Mouse (Mus musculus): ENCODE data around the gene Fignl1. TPM values are rescaled to one million over a fixed set of nuclear protein-coding genes. Genes with fewer than 3 reads are reported as not detected.

The Fignl1 gene
- total RNA-seq, 2 experiments from 2014 or later: 0.73 to 1.0 TPM

DNA sequence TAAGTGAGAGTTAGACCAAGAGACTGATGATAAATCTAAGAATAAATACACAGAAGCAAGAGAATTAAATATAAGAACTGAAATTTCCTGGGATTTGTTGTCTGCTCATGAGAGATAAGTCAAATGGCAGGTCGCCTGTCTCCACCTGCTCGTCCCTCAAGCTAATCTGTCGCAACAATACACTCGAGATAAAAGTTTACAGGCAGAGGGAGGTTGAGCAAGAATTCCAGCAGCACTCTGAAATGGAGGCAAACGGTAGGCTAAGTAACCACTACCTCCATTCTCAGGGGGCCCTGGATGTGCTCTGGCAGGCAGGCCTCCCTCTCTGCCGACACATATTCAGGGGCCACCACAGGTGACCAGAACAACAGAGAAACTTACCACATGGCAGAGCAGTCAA lies 26.6 kb upstream of the Fignl1 start:
- intact Hi-C loops (cut with DNase I): no loop called here
- no peak for DNase-seq (ENCODE audit: low spot score in 2 of 2)

GRCm38 (mm10) chr11:11833100-11833499 lies 24.3 kb upstream of the Fignl1 start:
- intact Hi-C loops (cut with DNase I): no loop called here
- no peak for DNase-seq (ENCODE audit: low spot score in 2 of 2)

DNA sequence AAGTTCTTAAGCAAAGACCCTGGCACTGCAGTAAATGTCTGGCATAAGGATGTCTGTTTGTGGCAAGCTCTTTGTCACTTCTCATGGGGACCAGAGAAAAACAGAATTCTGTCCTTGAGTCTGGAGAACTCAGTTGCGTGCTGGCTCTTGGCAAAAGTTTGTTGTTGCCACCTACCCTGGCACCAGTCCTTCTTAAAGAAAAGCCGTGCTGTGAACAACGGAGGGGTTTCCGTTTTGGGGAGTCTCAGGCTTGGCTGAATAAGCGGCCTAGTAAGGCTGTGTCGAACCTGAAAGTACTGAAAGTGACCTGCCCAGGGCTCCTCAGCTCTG lies 24.0 kb upstream of the Fignl1 start:
- intact Hi-C loops (cut with DNase I): no loop called here
- DNase-seq (ENCODE audit: low spot score in 2 of 2): no peak

DNA sequence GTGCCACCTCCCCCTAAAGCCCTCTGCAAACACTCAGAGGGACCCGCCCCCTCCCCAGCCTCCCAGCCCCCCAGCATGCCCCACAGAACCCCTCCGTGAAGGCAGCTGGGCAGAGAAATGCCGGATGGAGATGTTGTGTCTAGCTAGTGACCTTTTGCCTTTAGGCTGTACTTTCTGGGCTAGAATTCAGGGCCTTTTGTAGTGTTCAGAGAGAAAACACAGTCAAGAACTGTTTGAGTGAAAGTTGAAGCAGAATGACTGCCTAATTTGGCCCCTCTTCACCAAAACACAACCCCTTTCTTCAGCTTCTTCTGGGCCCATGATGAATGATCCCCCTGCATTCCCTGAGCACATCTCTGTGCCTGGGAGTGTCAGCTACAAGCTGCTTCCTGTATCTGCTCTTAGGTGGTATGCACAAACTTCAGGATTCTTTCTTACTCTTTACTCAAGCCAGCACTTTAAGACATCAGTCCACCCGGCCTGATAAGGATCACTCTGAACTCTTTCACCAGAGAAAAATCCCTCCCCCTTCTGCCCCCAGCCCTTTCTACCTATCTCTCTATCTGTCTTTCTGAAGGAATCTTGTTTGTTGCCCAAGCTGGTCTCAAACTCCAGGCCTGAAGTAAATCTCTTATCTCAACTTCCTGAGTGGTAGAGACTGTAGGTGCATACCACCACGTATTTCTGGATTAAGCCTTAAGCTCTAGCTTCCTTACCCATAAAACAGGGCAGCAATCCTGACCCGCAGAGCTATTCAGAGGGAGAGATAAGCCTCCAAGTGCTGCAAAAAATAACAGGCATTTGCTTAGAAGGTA lies 23.4 kb upstream of the Fignl1 start:
- no peak for DNase-seq (ENCODE audit: low spot score in 2 of 2)

GRCm38 (mm10) chr11:11831526-11831925 lies 22.8 kb upstream of the Fignl1 start:
- no peak for DNase-seq (ENCODE audit: low spot score in 2 of 2)
- intact Hi-C loops (cut with DNase I): no loop called here

More for the DNA sequence above, 23.4 kb upstream of the Fignl1 start:
- intact Hi-C loops (cut with DNase I): no loop called here

DNA sequence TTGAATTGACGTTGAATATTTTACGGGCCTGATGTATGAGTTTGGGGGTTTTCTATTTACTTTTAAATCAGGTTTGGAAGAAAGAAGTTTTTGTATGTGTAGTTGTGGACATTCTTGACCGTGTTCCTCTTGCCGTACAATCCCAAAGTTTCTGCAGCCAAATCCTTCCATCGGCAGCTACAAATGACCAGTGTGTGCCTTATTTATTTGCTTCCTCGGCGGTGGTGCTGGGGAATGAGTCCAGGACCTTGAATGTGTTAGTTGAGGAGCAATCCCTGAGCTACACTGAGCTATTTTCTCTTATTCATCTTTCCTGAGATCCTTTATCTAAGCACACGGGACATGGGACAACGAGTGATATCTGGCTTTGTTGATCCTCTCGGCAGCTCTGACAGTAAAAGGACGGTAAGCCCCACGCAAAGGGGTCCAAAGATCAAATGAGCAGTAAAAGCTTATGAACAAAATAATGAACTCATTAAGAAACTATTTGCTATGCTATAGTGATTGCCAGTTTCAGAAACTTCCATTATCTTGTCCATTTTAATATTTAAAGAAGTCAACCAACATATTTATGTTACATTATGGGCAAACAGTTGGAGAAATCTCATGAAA lies 22.2 kb upstream of the Fignl1 start:
- intact Hi-C loops (cut with DNase I): no loop called here
- no peak for DNase-seq (ENCODE audit: low spot score in 2 of 2)

- no peak for DNase-seq (ENCODE audit: low spot score in 2 of 2)
- intact Hi-C loops (cut with DNase I): no loop called here
These were observed 20.6 kb upstream of the Fignl1 start for GRCm38 (mm10) chr11:11829161-11830000.

DNA sequence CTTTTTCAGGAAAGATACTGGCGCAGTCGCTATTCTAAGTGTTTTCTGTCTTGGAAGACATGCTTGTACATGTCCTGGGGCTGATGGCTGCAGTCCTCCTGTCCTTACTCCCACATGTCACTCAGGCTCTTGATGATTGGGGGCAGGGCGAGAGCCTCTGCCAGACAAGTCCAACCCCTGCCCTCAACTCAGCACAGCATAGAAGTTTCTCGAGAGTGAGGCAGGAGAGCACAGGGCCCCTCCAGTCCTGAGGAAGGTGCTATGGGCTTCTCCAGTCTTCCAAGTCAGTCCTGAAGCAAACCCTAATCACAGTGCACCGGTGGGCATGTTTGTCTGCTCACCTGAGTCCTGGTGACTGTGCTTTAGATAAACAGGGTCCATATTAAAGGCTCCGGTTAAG lies 20.0 kb upstream of the Fignl1 start:
- intact Hi-C loops (cut with DNase I): no loop called here
- DNase-seq (ENCODE audit: low spot score in 2 of 2): no peak

GRCm38 (mm10) chr11:11828251-11828650 lies 19.5 kb upstream of the Fignl1 start:
- intact Hi-C loops (cut with DNase I): no loop called here

GRCm38 (mm10) chr11:11826475-11826874 lies 17.7 kb upstream of the Fignl1 start:
- intact Hi-C loops (cut with DNase I): no loop called here
- no peak for DNase-seq (ENCODE audit: low spot score in 2 of 2)

More at GRCm38 (mm10) chr11:11828251-11828650, 19.5 kb upstream of the Fignl1 start:
- no peak for DNase-seq (ENCODE audit: low spot score in 2 of 2)

DNA sequence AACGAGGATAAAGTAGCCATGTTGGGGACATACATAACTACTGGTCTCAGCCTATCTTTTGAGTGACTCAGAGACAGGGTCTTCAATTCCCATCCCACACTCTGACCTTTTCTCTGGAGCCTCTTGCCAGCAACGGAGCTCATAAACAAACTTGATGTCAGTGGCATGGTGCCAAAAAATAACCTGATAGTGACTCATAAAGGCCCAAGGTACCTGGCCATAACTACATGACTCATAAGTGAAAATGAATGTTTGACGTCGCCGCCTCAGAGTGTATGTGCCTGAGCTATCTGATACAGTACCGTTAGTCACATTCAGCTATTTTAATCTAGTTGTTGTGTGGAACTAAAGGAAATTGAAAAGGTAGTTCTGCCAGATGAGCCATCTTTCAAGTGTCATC lies 16.9 kb upstream of the Fignl1 start:
- no peak for DNase-seq (ENCODE audit: low spot score in 2 of 2)

GRCm38 (mm10) chr11:11824970-11825635 lies 16.3 kb upstream of the Fignl1 start:
- intact Hi-C loops (cut with DNase I): loop anchor here (5.0 kb wide), 2 partner anchors 467 to 532 kb away; no protein-coding TSS in a partner anchor
- DNase-seq (ENCODE audit: low spot score in 2 of 2): no peak

More for the DNA sequence above, 16.9 kb upstream of the Fignl1 start:
- intact Hi-C loops (cut with DNase I): no loop called here

DNA sequence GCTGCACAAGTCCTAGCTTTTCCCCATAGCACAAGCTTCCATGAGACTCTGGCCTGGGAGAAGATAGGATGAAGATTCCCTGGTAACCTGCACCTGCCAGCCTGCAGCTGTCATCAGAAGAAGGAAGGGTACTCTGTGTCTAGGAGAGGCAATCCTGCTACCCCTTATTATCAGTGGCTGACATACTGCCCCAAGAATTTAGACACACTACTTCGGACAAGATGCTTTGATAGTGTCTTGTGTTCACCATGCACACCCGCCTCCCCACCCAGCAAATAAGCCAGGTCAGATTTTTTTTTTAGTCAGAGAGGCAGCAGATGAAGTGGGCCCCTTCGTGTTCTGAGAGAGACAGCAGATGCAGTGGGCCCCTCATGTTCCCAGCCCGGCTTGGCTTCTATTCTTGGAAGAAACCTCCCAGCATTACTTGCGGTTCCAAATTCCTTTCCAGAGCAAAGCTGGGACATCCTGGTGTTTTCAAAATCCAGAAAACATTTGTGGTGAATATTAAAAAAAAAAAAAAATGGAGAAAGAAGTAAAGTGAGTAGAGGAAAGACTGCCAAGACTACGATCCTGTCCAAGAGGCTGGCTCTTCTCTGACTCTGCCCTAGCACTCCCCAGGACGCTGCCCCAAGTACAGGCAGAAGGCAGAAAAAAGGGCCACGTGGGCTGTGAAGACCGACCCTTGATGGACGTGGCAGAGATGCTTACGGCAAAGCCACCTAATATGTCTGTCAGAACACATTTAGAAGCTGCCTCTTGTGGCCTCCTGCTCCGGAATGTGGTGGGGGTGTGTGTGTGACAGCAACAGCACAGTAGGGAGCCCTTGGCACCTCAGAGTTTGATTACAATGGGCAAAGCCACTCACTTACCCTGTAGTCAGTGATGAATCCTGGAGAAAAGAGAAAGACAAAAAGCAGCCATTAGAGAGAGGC lies 15.5 kb upstream of the Fignl1 start:
- intact Hi-C loops (cut with DNase I): loop anchor here (5.0 kb wide), 2 partner anchors 468 to 533 kb away; no protein-coding TSS in a partner anchor
- DNase-seq (ENCODE audit: low spot score in 2 of 2): no peak

DNA sequence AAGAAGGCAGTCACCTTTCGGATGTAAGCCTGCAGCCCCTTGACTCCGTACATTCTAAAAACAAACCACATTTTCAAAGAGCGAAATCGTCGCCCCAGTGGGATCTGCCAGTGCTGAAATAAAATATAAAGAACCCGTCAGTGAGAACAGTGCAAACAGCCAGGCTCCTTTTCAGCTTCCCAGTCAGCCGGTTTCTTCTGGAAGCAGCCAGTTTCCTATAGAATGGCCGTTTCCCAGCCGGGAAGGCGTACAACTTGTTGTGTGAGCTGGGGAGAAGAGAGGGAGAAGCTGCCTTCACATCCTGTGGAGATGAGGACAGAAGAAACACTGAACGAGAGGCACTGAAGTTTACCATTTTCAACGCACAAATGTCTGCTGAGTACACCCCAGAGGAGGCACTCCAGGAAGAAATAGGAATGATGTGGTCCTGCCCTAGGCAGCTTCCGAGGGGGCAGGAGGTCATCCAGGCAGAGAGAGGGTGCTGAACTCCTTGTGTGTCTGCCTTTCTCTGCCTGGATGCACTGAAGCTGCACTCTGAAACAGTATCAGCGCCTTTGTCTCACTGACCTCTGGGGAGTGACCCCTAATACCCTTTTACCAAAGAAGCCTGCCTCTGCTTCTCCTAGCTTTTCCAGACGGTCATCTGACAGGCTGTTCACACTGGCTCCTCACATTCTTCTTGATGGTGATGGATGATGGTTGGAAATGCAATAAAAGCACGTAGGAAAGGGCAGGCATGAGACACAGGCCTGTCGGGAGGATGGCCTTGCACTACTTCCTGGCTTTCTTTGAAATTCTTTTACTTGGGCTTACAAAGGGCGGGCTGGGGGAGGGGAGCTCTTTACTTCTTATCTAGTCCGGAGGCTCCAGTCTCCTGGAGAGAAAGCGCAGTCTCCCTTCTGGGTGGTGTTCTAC lies 13.7 kb upstream of the Fignl1 start:
- no peak for DNase-seq (ENCODE audit: low spot score in 2 of 2)
- intact Hi-C loops (cut with DNase I): loop anchor here (5.0 kb wide), 2 partner anchors 470 to 535 kb away; no protein-coding TSS in a partner anchor

- intact Hi-C loops (cut with DNase I): loop anchor here (5.0 kb wide), 2 partner anchors 471 to 536 kb away; no protein-coding TSS in a partner anchor
- peak in 1 of 2 experiments; percentile 15 for DNase-seq (ENCODE audit: low spot score in 2 of 2)
These were observed 12.7 kb upstream of the Fignl1 start for GRCm38 (mm10) chr11:11821387-11821975.

GRCm38 (mm10) chr11:11820737-11821136 lies 12.0 kb upstream of the Fignl1 start:
- intact Hi-C loops (cut with DNase I): loop anchor here (1.0 to 5.0 kb wide), 3 partner anchors 153 to 537 kb away; no protein-coding TSS in a partner anchor
- DNase-seq (ENCODE audit: low spot score in 2 of 2): no peak

DNA sequence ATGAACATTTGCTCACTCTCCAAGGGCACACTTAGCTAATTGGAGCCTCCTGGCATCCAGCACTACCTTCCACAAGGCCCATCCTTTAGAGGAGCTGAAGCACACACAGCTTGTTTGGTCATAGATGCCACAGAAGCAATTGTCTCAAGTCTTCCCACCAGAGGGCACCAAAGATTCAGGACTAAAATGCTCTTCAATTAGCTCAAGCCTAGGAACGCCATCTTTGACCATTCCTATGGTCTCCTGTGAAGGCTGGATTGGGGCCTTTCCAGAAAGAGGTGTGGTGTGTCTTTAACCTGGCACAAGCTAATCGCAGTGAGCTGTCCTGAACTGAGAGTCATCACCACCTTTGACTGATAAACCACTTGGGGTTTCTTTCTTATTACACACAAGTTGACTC lies 11.5 kb upstream of the Fignl1 start:
- intact Hi-C loops (cut with DNase I): loop anchor here (1.0 to 5.0 kb wide), 3 partner anchors 153 to 537 kb away; no protein-coding TSS in a partner anchor
- DNase-seq (ENCODE audit: low spot score in 2 of 2): peak; percentile 86 to 92

Measured in left cerebral cortex, postnatal 25 days (tissue).